Mouse (Mus musculus) lung, embryonic 14.5 days (tissue): ENCODE data around the gene Timp2. TPM values are rescaled to one million over a fixed set of nuclear protein-coding genes. Genes with fewer than 3 reads are reported as not detected.
A peak's percentile ranks its signal among the peaks of the same experiment; 100 is the strongest.
"Not testable (repeated sequence)": the region's sequence is repeated elsewhere in the genome, so short reads cannot be mapped to it uniquely, and the experiment has no call there.

ENCODE experiments used
- ATAC-seq: fragments of 200-750 bp; cut with Nextera tagmentation; 2 replicates; pipeline ENCODE4 v1.8.0; 2017; ENCODE audit warnings: mild to moderate bottlenecking, moderate TSS enrichment, moderate library complexity; ENCODE audit not compliant: insufficient read depth
- DNase-seq: peaks from one replicate; pipeline ENCODE4 v3.0.0-alpha.2; 2015
- H3K27ac ChIP-seq: fragments of 300-500 bp; sonication (generic); 2 replicates; pipeline ENCODE4 v1.5.1; 2014; ENCODE audit warnings: low read depth, mild to moderate bottlenecking, moderate library complexity
- H3K27me3 ChIP-seq: fragments of 300-500 bp; sonication (generic); 2 replicates; pipeline ENCODE4 v1.6.1; 2014; ENCODE audit warnings: low read length, control low read depth; ENCODE audit not compliant: insufficient read depth
- H3K36me3 ChIP-seq: fragments of 300-500 bp; sonication (generic); 2 replicates; pipeline ENCODE4 v1.6.1; 2014; ENCODE audit warnings: control low read depth; ENCODE audit not compliant: insufficient read depth
- H3K4me1 ChIP-seq: fragments of 300-500 bp; sonication (generic); 2 replicates; pipeline ENCODE4 v1.6.1; 2014; ENCODE audit warnings: antibody characterized with exemption, control low read depth; ENCODE audit not compliant: insufficient read depth
- H3K4me2 ChIP-seq: fragments of 300-500 bp; sonication (generic); 2 replicates; pipeline ENCODE4 v1.6.1; 2014; ENCODE audit warnings: mild to moderate bottlenecking
- H3K4me3 ChIP-seq: fragments of 300-500 bp; sonication (generic); 2 replicates; pipeline ENCODE4 v1.5.1; 2014; ENCODE audit warnings: low read depth, low read length
- H3K9ac ChIP-seq: fragments of 300-500 bp; sonication (generic); 2 replicates; pipeline ENCODE4 v1.6.1; 2014
- H3K9me3 ChIP-seq: fragments of 300-500 bp; sonication (generic); 2 replicates; pipeline ENCODE4 v1.6.1; 2016; ENCODE audit warnings: low read depth, low read length, control low read depth
- CTCF ChIP-seq: IDR thresholded peaks from 2 replicates; pipeline ENCODE4 v1.5.1; 2016; ENCODE audit warnings: antibody characterized with exemption, low read depth
- WGBS: fragments of 180-500 bp; shearing (Covaris S2); extraction: QIAGEN DNeasy Blood & Tissue Kit; methylation state at CpG from one replicate; pipeline ENCODE4 v1.1.7; 2014; 5-methylcytosine and 5-hydroxymethylcytosine counted together
- polyA plus RNA-seq: library from polyadenylated mRNA; unstranded; fragments of >200 nt; fragmentation: Nextera tagmentation; extraction: Ambion mirVana; gene quantifications from 2 replicates; pipeline ENCODE4 v1.2.1, GENCODE M21; 2014

Gene Timp2
- polyA plus RNA-seq, 1 experiment from 2014 or later, result 90.4 TPM

DNA sequence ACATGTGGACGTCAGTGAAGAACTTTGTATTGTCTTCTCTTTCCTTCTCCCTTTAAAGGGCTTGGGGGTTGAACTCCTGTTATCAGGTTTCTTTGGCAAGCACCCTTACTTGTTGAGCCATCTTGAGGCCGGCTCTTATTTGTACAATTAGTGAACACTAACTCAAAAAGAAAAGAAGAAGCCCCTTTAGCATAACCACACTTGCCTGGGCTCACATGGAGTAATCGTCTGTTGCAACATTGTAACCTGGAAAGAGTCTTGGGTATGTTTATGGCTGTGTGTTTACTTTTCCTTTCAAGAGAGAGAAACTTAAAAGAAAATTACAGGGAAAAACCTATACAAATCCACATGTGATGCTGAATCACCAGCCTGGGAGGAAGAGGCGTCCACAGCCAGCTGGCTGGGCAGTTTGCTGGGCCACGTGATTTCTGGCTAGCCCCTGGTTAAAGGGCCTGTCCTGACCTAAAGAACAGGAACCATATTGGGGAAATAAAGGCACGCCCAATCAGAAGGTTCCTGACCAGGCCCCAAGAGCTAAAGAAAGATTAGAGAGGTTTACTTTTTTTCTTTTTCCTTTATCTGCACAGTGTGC is 43.3 kb downstream of the Timp2 start:
- Histone ChIP-seq H3K27ac (no peak overlapping the region), H3K9me3 (0 out of 2 replicates have a peak, but pooled peaks cover 6% of the 10 kb centered on the region), H3K36me3 (peaks cover 51% of the 10 kb centered on the region), H3K4me3 (no peak overlapping the region), H3K4me2 (no peak overlapping the region), H3K4me1 (no peaks in the 10 kb centered on the region), H3K9ac (no peak overlapping the region), H3K27me3 (no peaks in the 10 kb centered on the region)
- DNase-seq (no peak), ATAC-seq (no peak)
- no peak for TF ChIP-seq CTCF
- WGBS, result 67% methylated on average over 6 of the region's 6 CpGs

DNA sequence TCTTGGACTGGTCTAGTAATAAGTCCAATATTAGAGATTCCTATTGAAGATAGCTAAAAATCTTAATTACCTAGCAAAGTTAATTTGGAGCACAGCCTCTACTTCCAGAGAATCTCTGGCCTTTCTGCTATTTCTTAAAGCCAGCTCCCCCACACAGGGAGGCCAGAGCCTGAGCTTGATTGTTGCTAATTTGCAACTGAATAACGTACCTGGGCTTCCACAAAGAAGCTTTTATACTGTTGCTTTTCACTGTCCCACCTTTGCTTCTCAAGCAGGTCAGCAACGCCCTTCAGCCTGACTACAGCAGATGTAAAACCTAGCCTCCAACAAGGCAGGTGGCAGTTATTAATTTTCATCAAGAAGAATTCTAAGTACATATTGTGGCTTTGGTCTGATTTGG is 47.6 kb downstream of the Timp2 start:
- not testable (repeated sequence) for H3K9ac ChIP-seq, H3K4me1 ChIP-seq, DNase-seq, ATAC-seq, H3K9me3 ChIP-seq, H3K4me3 ChIP-seq, H3K27ac ChIP-seq, H3K27me3 ChIP-seq, H3K4me2 ChIP-seq
- peaks cover 50% of the 10 kb centered on the region for H3K36me3 ChIP-seq
- 82% methylated on average over 2 of the region's 2 CpGs for WGBS

DNA sequence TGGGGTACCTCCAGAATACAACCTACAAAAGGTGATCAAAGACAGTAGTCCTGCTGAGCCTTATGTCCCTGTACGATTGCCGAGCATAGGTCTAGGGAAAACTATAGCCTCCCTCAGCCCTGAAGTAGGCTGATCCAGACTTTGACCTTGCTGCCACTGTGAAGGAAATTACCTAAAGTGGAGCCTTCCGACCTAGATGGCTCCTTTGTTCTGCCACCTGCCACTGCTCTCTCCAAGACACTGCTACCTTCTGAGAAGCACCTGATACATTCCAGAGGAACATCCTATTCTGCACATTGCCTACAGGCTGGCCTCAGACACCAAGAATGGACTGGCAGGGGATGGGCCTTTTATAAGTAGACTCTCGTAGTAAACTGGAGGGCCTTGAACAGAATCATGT is 51.6 kb downstream of the Timp2 start:
- ATAC-seq, H3K4me2 ChIP-seq, H3K4me1 ChIP-seq, H3K27me3 ChIP-seq, H3K9me3 ChIP-seq, DNase-seq, H3K4me3 ChIP-seq, H3K9ac ChIP-seq, H3K27ac ChIP-seq: not testable (repeated sequence)
- WGBS, result 88% methylated on average over 4 of the region's 4 CpGs
- H3K36me3 ChIP-seq, result peaks cover 27% of the 10 kb centered on the region

DNA sequence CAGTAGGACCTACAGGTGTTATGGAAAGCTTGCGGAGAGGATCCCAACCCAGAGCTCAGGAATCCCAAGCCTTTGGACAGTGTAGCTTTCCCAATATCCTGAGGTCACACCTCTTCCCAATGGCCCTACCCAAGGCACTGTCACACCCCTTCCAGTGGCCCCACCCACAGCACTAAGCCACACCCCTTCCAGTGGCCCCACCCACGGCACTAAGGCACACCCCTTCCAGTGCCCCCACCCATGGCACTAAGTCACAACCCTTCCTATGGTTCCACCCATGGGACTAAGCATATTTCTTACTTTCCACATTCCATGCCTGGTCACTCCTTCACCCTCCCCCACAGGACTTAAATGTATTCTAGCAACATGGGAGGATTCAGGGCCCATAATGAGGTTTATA is 56.7 kb downstream of the Timp2 start:
- Histone ChIP-seq H3K4me2 (no peak overlapping the region), H3K4me1 (no peaks in the 10 kb centered on the region), H3K27me3 (no peaks in the 10 kb centered on the region), H3K9ac (no peak overlapping the region), H3K27ac (no peak overlapping the region), H3K36me3 (peaks cover 16% of the 10 kb centered on the region; the same call in 1 of the 2 replicates), H3K9me3 (no peaks in the 10 kb centered on the region), H3K4me3 (no peak overlapping the region)
- ATAC-seq (no peak), DNase-seq (no peak)
- TF ChIP-seq CTCF, result no peak
- WGBS, result 69% methylated on average over 2 of the region's 2 CpGs

DNA sequence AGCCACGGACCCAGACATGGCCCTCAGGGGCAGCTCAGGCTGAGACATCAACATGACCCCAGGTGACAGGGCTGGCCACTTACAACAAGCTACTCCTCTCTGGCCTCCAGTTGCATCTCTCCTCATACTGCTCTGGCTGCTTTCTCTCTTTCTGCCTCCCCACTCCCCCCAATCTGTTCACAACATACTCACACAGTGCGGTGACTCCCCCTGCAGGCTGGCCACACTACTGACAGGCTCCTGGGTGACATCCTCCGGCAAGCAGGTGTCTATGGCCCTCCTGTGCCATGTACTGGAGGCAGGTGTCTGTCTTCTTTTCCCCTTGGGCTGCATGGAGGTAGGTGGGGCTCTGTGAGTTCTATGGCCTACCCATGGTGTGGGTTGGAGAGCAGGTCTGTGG is 57.6 kb downstream of the Timp2 start:
- 77% methylated on average over 3 of the region's 3 CpGs for WGBS
- H3K9ac ChIP-seq, result no peak overlapping the region
- TF ChIP-seq CTCF, result peak; percentile 19; the same call in 1 of the 2 replicates
- peaks cover 7% of the 10 kb centered on the region; the same call in 1 of the 2 replicates for H3K36me3 ChIP-seq
- ATAC-seq (no peak), DNase-seq (no peak)
- no peak overlapping the region for H3K4me3 ChIP-seq
- H3K27me3 ChIP-seq, result no peaks in the 10 kb centered on the region
- no peaks in the 10 kb centered on the region for H3K9me3 ChIP-seq
- H3K4me1 ChIP-seq, result no peaks in the 10 kb centered on the region
- no peak overlapping the region for H3K4me2 ChIP-seq
- H3K27ac ChIP-seq, result no peak overlapping the region

DNA sequence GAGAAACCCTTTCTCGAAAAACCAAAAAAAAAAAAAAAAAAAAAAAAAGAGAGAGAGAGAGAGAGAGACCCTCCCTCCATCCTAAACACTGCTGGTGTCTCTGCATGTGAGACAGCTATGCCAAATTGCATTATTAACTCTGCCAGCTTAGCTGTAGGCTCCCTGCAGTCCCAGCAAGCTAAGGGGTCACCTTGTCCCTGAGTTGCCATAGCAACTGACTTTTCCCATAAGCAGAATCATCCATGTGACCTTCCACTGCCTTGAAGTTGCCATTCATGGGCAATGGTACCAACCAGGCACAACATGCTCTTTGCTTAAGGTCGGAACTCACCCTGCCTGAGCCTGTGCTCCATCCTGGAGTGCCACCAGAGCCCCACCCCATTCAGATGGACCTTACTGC is 60.5 kb downstream of the Timp2 start:
- Histone ChIP-seq H3K4me2 (no peak overlapping the region), H3K9me3 (no peaks in the 10 kb centered on the region), H3K4me3 (no peak overlapping the region), H3K4me1 (no peaks in the 10 kb centered on the region), H3K36me3 (no peaks in the 10 kb centered on the region), H3K27ac (no peak overlapping the region), H3K27me3 (no peaks in the 10 kb centered on the region), H3K9ac (no peak overlapping the region)
- WGBS, result 74% methylated on average over 2 of the region's 2 CpGs
- TF ChIP-seq CTCF, result no peak
- DNase-seq (no peak), ATAC-seq (no peak)

DNA sequence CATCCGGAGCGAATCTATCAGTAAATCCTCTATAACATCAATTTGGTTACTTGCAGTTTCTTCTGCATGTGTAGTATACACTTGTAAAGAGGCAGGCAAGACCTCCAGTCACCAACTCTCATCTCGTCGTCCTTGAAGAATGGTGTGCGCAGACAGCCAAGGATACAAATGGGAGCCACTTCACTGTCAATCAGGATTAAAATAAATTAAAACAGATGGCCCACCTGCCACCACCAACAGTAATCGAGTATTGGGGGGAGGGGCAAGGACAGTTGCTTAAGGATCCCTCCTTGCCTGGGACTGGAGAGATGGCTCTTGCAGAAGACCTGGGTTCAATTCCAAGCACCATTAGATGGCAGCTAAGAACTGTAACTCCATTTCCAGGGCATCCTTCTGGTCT is 62.9 kb downstream of the Timp2 start:
- ATAC-seq (no peak), DNase-seq (no peak)
- Histone ChIP-seq H3K4me3 (no peak overlapping the region), H3K4me1 (peaks cover 5% of the 10 kb centered on the region; the same call in 1 of the 2 replicates), H3K9me3 (no peaks in the 10 kb centered on the region), H3K27me3 (no peaks in the 10 kb centered on the region), H3K9ac (no peak overlapping the region), H3K27ac (no peak overlapping the region), H3K4me2 (no peak overlapping the region), H3K36me3 (0 out of 2 replicates have a peak, but pooled peaks cover 3% of the 10 kb centered on the region)
- WGBS, result 65% methylated on average over 6 of the region's 6 CpGs
- no peak for TF ChIP-seq CTCF
